Mouse (Mus musculus): ENCODE results near the gene Fam81a. TPM values are rescaled to one million over a fixed set of nuclear protein-coding genes. Genes with fewer than 3 reads are reported as not detected.

Fam81a gene
- not detected in 2 replicates for polyA plus RNA-seq (2012)

DNA sequence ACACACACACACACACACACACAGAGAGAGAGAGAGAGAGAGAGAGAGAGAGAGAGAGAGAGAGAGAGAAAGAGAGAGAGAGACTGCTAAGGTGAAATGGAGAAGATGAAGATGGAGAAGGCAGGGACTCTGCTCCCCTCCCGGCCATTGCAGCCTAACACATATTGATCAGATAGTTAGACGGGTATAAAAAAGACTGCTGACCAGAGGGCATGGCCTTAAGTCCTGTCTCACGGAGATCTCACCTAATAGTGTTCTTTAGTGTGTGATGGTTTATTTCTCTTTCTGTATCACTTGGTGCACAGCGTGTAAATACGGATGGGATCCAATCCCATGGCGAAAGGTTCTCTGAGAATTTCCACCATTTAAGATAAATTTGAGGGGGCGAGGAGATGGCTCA is at the start of gene Fam81a:
TSS of gene Fam81a (minus strand) at position 101 of the 400 bp plus-strand sequence.
- no peak for TF ChIP-seq GATA1 (IDR thresholded peaks at IDR 0.05; ENCODE audit: low read length)

DNA sequence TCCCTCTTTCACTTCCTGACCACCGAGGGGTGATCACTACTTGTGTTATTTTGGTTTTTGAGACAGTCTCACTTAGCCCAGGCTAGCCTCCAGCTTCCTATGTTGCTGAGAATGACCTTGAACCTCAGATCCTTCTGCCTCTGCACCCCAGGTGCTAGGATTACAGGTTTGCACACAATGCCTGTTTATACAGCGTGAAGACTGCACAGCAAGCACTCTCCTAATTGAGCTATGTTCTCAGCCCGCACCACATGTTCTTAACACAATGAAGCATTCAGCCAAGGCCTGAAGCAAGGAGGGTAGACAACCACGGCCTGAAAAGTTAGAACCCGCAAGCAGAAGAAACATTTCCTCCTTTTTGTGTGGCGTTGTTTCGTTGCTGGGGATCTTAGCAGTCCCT is 40.3 kb upstream of the Fam81a start:
- TF ChIP-seq GATA1 (IDR thresholded peaks at IDR 0.05; ENCODE audit: low read length) = no peak

DNA sequence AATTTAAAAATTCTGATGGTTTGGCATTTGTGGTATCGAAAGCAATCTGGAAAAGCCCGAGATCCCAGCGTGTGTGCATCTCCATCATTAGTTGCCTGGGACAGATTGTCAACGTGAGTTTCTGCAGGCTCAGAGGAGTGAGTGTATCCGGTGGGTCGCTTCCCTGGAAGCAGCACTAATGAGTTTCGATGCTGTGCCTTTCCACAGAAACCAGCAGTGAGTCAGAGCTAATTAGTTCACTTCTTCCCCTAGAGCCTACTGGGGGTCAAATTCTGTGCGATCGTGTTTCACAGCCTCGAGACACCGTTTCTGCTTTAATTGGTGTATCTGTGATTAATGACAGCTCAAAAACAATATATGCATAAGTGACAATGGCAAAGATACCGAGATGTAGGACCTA is 39.4 kb upstream of the Fam81a start:
- no peak for TF ChIP-seq GATA1 (IDR thresholded peaks at IDR 0.05; ENCODE audit: low read length)

DNA sequence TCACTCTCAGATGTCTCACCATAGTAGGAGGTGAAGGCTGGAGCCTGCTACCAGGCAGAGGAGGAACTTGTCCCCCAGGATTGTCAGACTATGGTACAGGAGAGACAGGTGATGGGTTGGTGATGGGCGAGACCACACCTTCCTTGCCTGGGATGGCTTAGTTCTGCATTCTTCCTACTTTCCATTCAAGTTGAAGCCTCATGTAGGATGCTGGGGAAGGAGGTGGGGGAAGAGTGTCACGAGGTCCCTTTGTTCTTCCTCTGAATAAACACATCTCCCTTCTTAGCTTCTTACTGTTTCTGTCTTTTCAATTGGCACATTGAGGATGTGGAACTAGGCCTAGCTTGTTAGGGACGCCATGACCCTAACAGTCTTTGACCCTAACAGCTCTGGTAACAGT is 33.9 kb upstream of the Fam81a start:
- TF ChIP-seq GATA1 (IDR thresholded peaks at IDR 0.05; ENCODE audit: low read length) = no peak

DNA sequence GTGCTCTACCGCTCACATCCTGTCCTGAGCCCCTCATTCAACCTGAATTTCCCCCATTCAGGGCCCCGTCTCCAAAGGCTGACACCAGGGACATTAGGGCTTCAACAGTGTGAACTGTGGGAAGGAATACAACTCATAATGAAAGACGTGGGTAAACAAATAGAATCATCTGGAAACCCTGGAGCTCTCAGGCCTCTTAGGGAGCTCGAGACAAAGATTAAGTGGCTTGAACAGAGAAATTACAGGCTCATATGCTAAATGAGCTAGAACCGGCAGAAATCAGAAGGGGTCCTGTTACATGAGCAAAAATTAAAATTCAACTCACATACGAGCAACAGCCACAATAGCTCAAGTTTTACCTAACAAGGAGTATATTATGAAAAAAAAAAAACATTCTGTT is 32.5 kb upstream of the Fam81a start:
- TF ChIP-seq GATA1 (IDR thresholded peaks at IDR 0.05; ENCODE audit: low read length) = no peak

DNA sequence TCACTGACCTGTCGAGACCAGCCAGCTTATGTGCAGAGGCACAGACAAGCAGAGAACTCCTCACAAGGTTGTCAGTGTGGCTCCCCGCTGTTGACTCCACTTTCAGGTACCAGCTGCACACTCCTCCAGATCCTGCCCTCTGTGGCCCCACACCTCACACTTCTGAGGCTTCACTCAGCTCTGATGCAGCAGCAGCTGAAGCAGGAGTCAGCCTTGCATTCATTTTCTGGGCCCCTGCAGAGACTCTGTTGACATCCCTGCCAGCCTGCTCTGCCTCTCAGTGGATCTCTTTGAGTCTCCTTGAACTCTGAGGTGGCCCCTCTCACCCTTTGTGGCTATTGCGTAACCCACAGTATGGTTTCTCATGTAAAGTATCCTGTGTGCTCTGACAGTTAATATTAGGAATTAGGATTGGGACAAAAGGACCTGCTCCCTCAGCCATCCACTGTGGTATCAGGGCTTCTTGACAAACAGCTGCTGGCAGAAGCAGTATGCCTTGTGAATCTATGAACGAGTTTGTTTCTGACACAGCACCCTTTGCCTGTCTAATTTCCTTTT is 32.0 kb upstream of the Fam81a start:
- TF ChIP-seq GATA1 (IDR thresholded peaks at IDR 0.05; ENCODE audit: low read length) = no peak

DNA sequence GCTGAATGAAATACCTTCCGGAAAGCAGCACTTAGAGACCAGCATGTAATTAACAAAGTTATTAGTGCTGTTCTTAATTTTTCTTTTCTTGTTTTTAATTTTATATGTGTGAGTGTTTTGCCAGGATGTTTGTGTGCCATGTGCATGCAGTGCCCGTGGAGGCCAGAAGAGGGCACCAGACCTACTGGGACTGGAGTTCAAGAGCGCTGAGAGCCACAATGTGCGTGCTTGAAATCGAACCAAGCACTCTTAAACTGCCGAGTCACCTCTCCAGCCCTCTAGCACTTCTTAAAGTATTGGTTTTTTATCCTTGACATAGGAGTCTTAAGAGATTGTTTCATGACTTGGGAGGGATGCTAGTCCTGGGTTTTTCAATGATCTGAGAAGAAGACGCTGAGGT is 26.6 kb upstream of the Fam81a start:
- TF ChIP-seq GATA1 (IDR thresholded peaks at IDR 0.05; ENCODE audit: low read length) = no peak

- no peak for TF ChIP-seq GATA1 (IDR thresholded peaks at IDR 0.05; ENCODE audit: low read length)
These were observed 17.7 kb upstream of the Fam81a start for GRCm38 (mm10) chr9:70160071-70160470.

- TF ChIP-seq GATA1 (IDR thresholded peaks at IDR 0.05; ENCODE audit: low read length) = no peak
These were observed 5.3 kb upstream of the Fam81a start for GRCm38 (mm10) chr9:70147618-70148017.

DNA sequence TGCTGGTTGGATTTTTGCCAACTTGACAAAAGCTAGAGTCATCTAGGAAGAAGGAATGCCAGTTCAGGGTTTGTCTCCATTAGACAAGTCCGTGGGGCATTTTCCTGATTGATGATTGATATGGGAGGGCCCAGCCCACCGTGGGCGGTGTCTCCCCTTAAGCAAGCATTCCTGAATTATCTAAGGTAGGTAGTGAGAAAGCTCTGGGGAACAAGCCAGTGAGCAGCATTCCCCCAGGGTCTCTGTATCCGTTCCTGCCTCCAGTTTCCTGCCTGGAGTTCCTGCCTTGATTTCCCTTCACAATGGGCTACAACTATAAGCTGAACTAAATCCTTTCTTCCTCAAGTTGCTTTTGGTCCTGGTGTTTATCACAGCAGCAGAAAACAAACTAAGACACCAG is 3.1 kb upstream of the Fam81a start:
- no peak for TF ChIP-seq GATA1 (IDR thresholded peaks at IDR 0.05; ENCODE audit: low read length)

- TF ChIP-seq GATA1 (IDR thresholded peaks at IDR 0.05; ENCODE audit: low read length) = no peak
These were observed 966 bp upstream of the Fam81a start for GRCm38 (mm10) chr9:70143326-70143725.

DNA sequence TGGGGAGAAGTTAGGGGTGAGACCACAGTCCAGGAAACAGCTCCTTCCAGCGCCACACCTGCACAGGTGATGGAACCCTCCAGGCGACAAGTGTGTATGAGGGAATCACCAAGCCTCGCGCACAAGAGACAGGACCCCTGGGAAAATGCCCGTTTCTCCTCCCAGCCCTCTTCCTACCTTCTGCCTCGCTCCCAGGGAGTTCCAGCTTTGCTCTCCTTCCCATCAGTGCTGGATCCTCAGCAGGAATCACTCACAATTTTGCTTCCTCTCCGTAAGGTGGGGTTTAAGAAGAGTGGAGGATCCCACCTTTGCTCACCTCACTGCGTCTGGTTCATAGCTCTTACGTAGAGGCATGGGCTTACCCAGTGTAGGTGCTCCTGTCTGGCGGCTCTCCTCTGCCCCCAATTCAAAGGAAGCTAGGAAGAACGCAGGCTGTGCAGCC is 454 bp downstream of the Fam81a start:
- no peak for TF ChIP-seq GATA1 (IDR thresholded peaks at IDR 0.05; ENCODE audit: low read length)

DNA sequence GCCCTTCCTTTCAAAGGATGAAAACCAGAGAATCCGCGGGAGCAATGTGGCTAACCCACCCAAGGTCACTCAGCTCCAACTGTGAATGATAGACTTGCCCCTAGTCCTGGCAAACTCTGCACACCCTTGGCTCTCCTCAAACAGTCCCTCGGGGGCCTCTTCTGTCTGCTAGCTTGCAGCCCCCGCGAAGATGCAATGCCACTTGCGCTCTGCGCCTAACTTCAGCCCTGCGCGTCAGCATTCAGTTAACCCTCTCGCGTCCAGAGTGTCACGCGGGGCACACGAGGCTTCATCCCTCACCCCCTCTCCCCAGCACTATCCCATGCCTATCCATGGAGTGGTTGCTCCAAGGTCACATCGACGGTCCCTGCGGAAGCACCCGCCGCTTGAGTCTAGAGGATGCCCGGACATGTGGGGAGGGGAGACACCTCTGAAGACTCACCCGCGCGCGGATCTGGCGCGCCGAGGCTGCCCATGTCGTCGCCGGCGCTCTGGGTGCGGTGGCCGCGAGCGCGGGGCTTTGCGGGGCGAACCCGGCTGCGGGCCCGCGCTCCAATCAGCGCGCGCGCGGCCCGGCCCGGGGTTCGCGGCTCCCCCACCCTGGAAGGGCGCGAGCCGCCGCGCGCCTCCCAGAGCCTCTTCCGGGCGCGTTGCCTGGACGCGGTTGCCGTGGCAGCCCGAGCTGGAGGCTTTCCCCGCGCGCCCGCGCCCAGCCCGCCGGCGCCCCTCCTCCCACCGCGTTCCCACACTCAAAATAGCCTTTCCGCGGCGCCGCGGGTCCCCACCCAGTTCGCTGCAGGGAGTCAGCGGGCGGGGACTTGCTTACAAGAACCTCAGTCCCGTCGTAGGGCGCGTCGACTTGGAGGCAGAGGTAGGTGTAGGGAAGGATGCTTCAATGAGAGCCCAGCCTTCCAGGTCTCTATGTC is 1.2 kb downstream of the Fam81a start:
- no peak for TF ChIP-seq GATA1 (IDR thresholded peaks at IDR 0.05; ENCODE audit: low read length)

DNA sequence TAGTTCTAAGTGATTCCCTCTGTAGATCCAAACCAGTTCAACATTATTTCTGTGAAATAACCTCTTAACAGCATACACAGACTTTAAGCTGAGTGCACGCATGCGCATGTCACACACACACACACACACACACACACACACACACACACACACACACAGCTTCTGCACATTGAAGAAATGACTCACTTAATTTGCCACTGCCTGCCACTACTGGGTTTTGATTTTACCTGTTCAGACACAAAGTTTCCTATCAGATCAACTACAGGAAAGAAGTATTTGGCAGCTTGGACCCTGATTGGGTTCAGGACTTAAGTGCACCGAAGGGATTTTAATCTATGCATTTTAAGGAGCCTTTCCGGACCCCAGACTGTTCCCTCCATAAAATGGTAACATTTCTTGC is 2.0 kb downstream of the Fam81a start:
- no peak for TF ChIP-seq GATA1 (IDR thresholded peaks at IDR 0.05; ENCODE audit: low read length)

- no peak for TF ChIP-seq GATA1 (IDR thresholded peaks at IDR 0.05; ENCODE audit: low read length)
These were observed 3.0 kb downstream of the Fam81a start for GRCm38 (mm10) chr9:70139331-70139885.

DNA sequence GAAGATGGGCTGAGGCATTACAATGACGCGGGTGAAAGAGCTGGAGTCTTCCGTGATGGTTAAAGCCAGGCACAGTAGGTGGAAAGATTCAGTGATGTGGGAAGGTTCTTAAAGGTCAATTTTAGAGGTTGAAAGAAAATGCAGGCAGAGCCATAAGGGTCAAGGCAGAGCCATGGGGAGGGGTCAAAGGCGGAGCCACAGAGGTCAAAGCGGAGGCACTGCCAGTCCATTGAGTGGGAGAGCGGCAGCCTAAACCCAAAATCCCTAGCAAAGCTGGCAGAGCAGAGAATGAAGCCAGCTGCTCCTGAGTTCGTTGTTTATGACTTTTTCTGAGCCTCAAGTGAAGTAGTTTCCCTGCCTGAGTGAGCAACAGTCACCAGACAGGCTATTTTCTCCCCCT is 3.8 kb downstream of the Fam81a start:
- TF ChIP-seq GATA1 (IDR thresholded peaks at IDR 0.05; ENCODE audit: low read length) = no peak

- no peak for TF ChIP-seq GATA1 (IDR thresholded peaks at IDR 0.05; ENCODE audit: low read length)
These were observed 4.4 kb downstream of the Fam81a start for GRCm38 (mm10) chr9:70137991-70138390.

Data from G1E-ER4 (cell line).